Mouse (Mus musculus): ENCODE results near the gene Ccl26.

GRCm38 (mm10) chr5:135522111-135522722 is 41.2 kb downstream of the Ccl26 start:
- TF ChIP-seq HCFC1 (IDR thresholded peaks at IDR 0.05; ENCODE audit: borderline replicate concordance, insufficient read depth, low read length) (no peak), ZNF384 (IDR thresholded peaks at IDR 0.05; ENCODE audit: low read depth, low read length) (no peak)
